8 mouse cellular contexts compared by ENCODE assay signal in the genomic region with DNA sequence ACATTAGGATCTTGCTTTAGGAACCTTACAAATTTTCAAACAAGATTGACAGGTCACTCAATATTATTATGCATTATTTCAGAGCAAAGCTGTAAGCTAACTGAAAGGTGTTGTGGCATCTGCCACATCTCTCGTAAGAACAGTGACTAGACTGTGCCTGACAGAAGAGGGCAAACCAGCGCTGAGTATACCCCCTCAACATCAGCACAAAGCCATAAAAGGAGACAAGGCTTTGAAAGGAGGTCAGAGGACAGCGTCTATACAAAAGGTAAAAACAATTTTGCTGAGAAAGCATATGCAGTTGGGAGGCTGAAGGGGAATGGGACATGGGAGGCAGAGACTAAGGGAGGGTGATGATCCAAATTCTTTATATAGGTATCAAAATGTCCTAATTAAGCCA. TPM values are rescaled to one million over a fixed set of nuclear protein-coding genes. Genes with fewer than 3 reads are reported as not detected.
A peak's percentile ranks its signal among the peaks of the same experiment; 100 is the strongest.
DNase-seq lines count a peak whose midpoint lies in the region; ATAC-seq and TF ChIP-seq lines count a peak whose summit lies in the region.

No protein-coding gene starts in this region.

- peak overlapping the region; percentile 81 for H3K4me3 ChIP-seq in kidney, postnatal 0 days (replicated peaks; ENCODE audit: low read depth, low read length)
- peak overlapping the region; percentile 96 for H3K4me3 ChIP-seq in forebrain, embryonic 10.5 days
- H3K4me3 ChIP-seq in intestine, embryonic 14.5 days (ENCODE audit: low read depth, low read length): peak overlapping the region; percentile 95
- peak overlapping the region; percentile 84 for H3K4me3 ChIP-seq in midbrain, postnatal 0 days (ENCODE audit: low read depth, low read length)

- ATAC-seq in kidney, postnatal 0 days (replicated peaks; ENCODE audit: low FRiP score, low read depth): no peak
- ATAC-seq in intestine, embryonic 14.5 days (replicated peaks; ENCODE audit: low FRiP score, low TSS enrichment, low read depth): 0 out of 2 replicates have a peak, but pooled peaks have one; percentile 2
- ATAC-seq in midbrain, postnatal 0 days (ENCODE audit: low FRiP score): no peak
- no peak for ATAC-seq in monocyte, adult 5-6 weeks (replicated peaks; ENCODE audit: insufficient number of reproducible peaks, low FRiP score, low TSS enrichment, poor library complexity, severe bottlenecking)

- no peaks in the 10 kb centered on the region for H3K27me3 ChIP-seq in kidney, postnatal 0 days (ENCODE audit: insufficient read depth, low read length)
- no peaks in the 10 kb centered on the region for H3K27me3 ChIP-seq in forebrain, embryonic 10.5 days (ENCODE audit: poor library complexity, severe bottlenecking)
- H3K27me3 ChIP-seq in intestine, embryonic 14.5 days (replicated peaks; ENCODE audit: control insufficient read depth, insufficient read depth, low read length): no peaks in the 10 kb centered on the region
- no peaks in the 10 kb centered on the region for H3K27me3 ChIP-seq in midbrain, postnatal 0 days (ENCODE audit: insufficient read depth, low read length)

- peak overlapping the region; percentile 91 for H3K27ac ChIP-seq in kidney, postnatal 0 days
- peak overlapping the region; percentile 92 for H3K27ac ChIP-seq in forebrain, embryonic 10.5 days
- H3K27ac ChIP-seq in intestine, embryonic 14.5 days (ENCODE audit: low read depth): peak overlapping the region; percentile 79
- H3K27ac ChIP-seq in midbrain, postnatal 0 days (ENCODE audit: low read depth, low read length): peak overlapping the region; percentile 89

- peak overlapping the region; percentile 55 for H3K4me2 ChIP-seq in kidney, postnatal 0 days (ENCODE audit: low read length)
- H3K4me2 ChIP-seq in intestine, embryonic 14.5 days (ENCODE audit: low read length): peak overlapping the region; percentile 70
- H3K4me2 ChIP-seq in midbrain, postnatal 0 days (ENCODE audit: low read depth, low read length, poor library complexity, severe bottlenecking): peak overlapping the region; percentile 72

- no peak for DNase-seq in kidney, postnatal 0 days (ENCODE audit: low spot score)
- no peak for DNase-seq in kidney, adult 9 months
- no peak for DNase-seq in forebrain, embryonic 10.5 days (ENCODE audit: extremely low spot score, low spot score)
- DNase-seq in intestine, embryonic 14.5 days (ENCODE audit: low spot score): peak; percentile 52
- peak; percentile 2 for DNase-seq in midbrain, postnatal 0 days (ENCODE audit: low spot score)
- no peak for DNase-seq in cerebellum, adult 8-10 months
- DNase-seq in adrenal gland, postnatal 25 days: no peak

- 40% methylated on average over 3 of the region's 3 CpGs for WGBS in kidney, postnatal 0 days
- 45% methylated on average over 3 of the region's 3 CpGs for WGBS in forebrain, embryonic 10.5 days
- WGBS in intestine, embryonic 14.5 days: 44% methylated on average over 3 of the region's 3 CpGs
- 29% methylated on average over 3 of the region's 3 CpGs for WGBS in midbrain, postnatal 0 days

- H3K4me1 ChIP-seq in kidney, postnatal 0 days (replicated peaks; ENCODE audit: insufficient read depth, low read length): peaks cover 13% of the 10 kb centered on the region; the same call in 1 of the 2 replicates
- H3K4me1 ChIP-seq in forebrain, embryonic 10.5 days: peaks cover 30% of the 10 kb centered on the region
- peaks cover 15% of the 10 kb centered on the region for H3K4me1 ChIP-seq in intestine, embryonic 14.5 days (replicated peaks; ENCODE audit: control insufficient read depth, insufficient read depth, low read length)
- H3K4me1 ChIP-seq in midbrain, postnatal 0 days (ENCODE audit: insufficient read depth, low read length): peaks cover 6% of the 10 kb centered on the region

- no peak for TF ChIP-seq CTCF in kidney, postnatal 0 days (IDR thresholded peaks at IDR 0.05; ENCODE audit: low read depth)
- TF ChIP-seq CTCF in midbrain, postnatal 0 days (IDR thresholded peaks at IDR 0.05): no peak

- no peaks in the 10 kb centered on the region for H3K36me3 ChIP-seq in kidney, postnatal 0 days (ENCODE audit: insufficient read depth, low read length)
- peaks cover 7% of the 10 kb centered on the region for H3K36me3 ChIP-seq in forebrain, embryonic 10.5 days (replicated peaks)
- H3K36me3 ChIP-seq in intestine, embryonic 14.5 days (ENCODE audit: control insufficient read depth, insufficient read depth, low read length): no peaks in the 10 kb centered on the region
- H3K36me3 ChIP-seq in midbrain, postnatal 0 days (ENCODE audit: insufficient read depth, low read length): no peaks in the 10 kb centered on the region

- no peak overlapping the region for H3K9ac ChIP-seq in kidney, postnatal 0 days (ENCODE audit: low read depth, low read length)
- peak overlapping the region; percentile 79 for H3K9ac ChIP-seq in intestine, embryonic 14.5 days (ENCODE audit: low read length)
- peak overlapping the region; percentile 90 for H3K9ac ChIP-seq in midbrain, postnatal 0 days (replicated peaks; ENCODE audit: low read length, poor library complexity, severe bottlenecking)

- H3K9me3 ChIP-seq in kidney, postnatal 0 days (replicated peaks; ENCODE audit: low read length): no peaks in the 10 kb centered on the region
- no peaks in the 10 kb centered on the region for H3K9me3 ChIP-seq in forebrain, embryonic 10.5 days
- no peaks in the 10 kb centered on the region for H3K9me3 ChIP-seq in intestine, embryonic 14.5 days (ENCODE audit: control insufficient read depth, low read length)
- no peaks in the 10 kb centered on the region for H3K9me3 ChIP-seq in midbrain, postnatal 0 days (ENCODE audit: low read length)

RNA-seq across cellular contexts. Expression of gene Spg21, which starts 0.5 kb away (rescaled TPM):
- 118 and 122 TPM in 2 replicates for polyA plus RNA-seq in kidney, postnatal 0 days (2015; fragmentation: Nextera tagmentation; extraction: Ambion mirVana)
- 93.8 TPM in 2 replicates for polyA plus RNA-seq in forebrain, embryonic 10.5 days (2016; fragmentation: Nextera tagmentation; extraction: Ambion mirVana)
- 85.9 and 92.8 TPM in 2 replicates for polyA plus RNA-seq in intestine, embryonic 14.5 days (2014; fragmentation: Nextera tagmentation; extraction: Ambion mirVana)
- total RNA-seq in midbrain, postnatal 0 days (2014; rRNA removed): 79.3 and 80.1 TPM in 2 replicates
- 99.4 and 103 TPM in 2 replicates for polyA plus RNA-seq in midbrain, postnatal 0 days (2015; fragmentation: Nextera tagmentation; extraction: Ambion mirVana)
- 55.6 to 62.9 TPM (median 60.9 TPM) in 3 replicates for total RNA-seq in monocyte, adult 5-6 weeks (2017)
- total RNA-seq in adrenal gland, postnatal 25 days (2021): 42.3 and 54.8 TPM in 2 replicates

RNA-seq across cellular contexts. Expression of gene Mtfmt, which starts 24.6 kb away (rescaled TPM):
- 19.2 and 20.6 TPM in 2 replicates for polyA plus RNA-seq in kidney, postnatal 0 days (2015; fragmentation: Nextera tagmentation; extraction: Ambion mirVana)
- 20.5 and 21.5 TPM in 2 replicates for polyA plus RNA-seq in forebrain, embryonic 10.5 days (2016; fragmentation: Nextera tagmentation; extraction: Ambion mirVana)
- polyA plus RNA-seq in intestine, embryonic 14.5 days (2014; fragmentation: Nextera tagmentation; extraction: Ambion mirVana): 19.5 and 20.2 TPM in 2 replicates
- total RNA-seq in midbrain, postnatal 0 days (2014; rRNA removed): 19.7 and 21.0 TPM in 2 replicates
- 18.5 and 18.9 TPM in 2 replicates for polyA plus RNA-seq in midbrain, postnatal 0 days (2015; fragmentation: Nextera tagmentation; extraction: Ambion mirVana)
- total RNA-seq in monocyte, adult 5-6 weeks (2017): 11.0 to 16.0 TPM (median 14.8 TPM) in 3 replicates
- total RNA-seq in adrenal gland, postnatal 25 days (2021): 16.9 and 20.1 TPM in 2 replicates

RNA-seq across cellular contexts. Expression of gene Slc51b, which starts 37.4 kb away (rescaled TPM):
- polyA plus RNA-seq in kidney, postnatal 0 days (2015; fragmentation: Nextera tagmentation; extraction: Ambion mirVana): 33.4 and 36.0 TPM in 2 replicates
- polyA plus RNA-seq in forebrain, embryonic 10.5 days (2016; fragmentation: Nextera tagmentation; extraction: Ambion mirVana): not detected in 2 replicates
- 0.36 and 0.80 TPM in 2 replicates for polyA plus RNA-seq in intestine, embryonic 14.5 days (2014; fragmentation: Nextera tagmentation; extraction: Ambion mirVana)
- total RNA-seq in midbrain, postnatal 0 days (2014; rRNA removed): not detected in 2 replicates
- not detected in 2 replicates for polyA plus RNA-seq in midbrain, postnatal 0 days (2015; fragmentation: Nextera tagmentation; extraction: Ambion mirVana)
- total RNA-seq in monocyte, adult 5-6 weeks (2017): not detected in 3 replicates
- not detected in 2 replicates for total RNA-seq in adrenal gland, postnatal 25 days (2021)

RNA-seq across cellular contexts. Expression of gene Ankdd1a, which starts 59.8 kb away (rescaled TPM):
- polyA plus RNA-seq in kidney, postnatal 0 days (2015; fragmentation: Nextera tagmentation; extraction: Ambion mirVana): 0.14 TPM in 1 of 2 replicates, not detected in the other
- polyA plus RNA-seq in forebrain, embryonic 10.5 days (2016; fragmentation: Nextera tagmentation; extraction: Ambion mirVana): not detected in 2 replicates
- polyA plus RNA-seq in intestine, embryonic 14.5 days (2014; fragmentation: Nextera tagmentation; extraction: Ambion mirVana): not detected in 2 replicates
- total RNA-seq in midbrain, postnatal 0 days (2014; rRNA removed): 5.4 and 5.5 TPM in 2 replicates
- 1.4 TPM in 2 replicates for polyA plus RNA-seq in midbrain, postnatal 0 days (2015; fragmentation: Nextera tagmentation; extraction: Ambion mirVana)
- total RNA-seq in monocyte, adult 5-6 weeks (2017): 3.5 to 6.1 TPM (median 3.8 TPM) in 3 replicates
- total RNA-seq in adrenal gland, postnatal 25 days (2021): 2.1 and 3.5 TPM in 2 replicates

Comparison
In these comparisons a context has a peak if more than half of its experiments do, and no peak if none do; other contexts are left out.
1. DNase-seq: peak in intestine, embryonic 14.5 days (single experiment) and midbrain, postnatal 0 days (single experiment); none in kidney, postnatal 0 days (single experiment), kidney, adult 9 months (single experiment), forebrain, embryonic 10.5 days (single experiment), cerebellum, adult 8-10 months (single experiment) and adrenal gland, postnatal 25 days (single experiment).
2. RNA of gene Slc51b, which starts 37.4 kb away (polyA plus RNA-seq): 33.4 to 36.0 TPM in kidney, postnatal 0 days; 0.36 to 0.80 TPM in intestine, embryonic 14.5 days, not detected in forebrain, embryonic 10.5 days and not detected in midbrain, postnatal 0 days; every median in the first group is over 10 times any median in the second.
3. Peak in every context shown above with its lines, with median percentiles within 50 percentile points of each other: H3K27ac ChIP-seq, H3K4me2 ChIP-seq and H3K4me3 ChIP-seq.